Mouse (Mus musculus) midbrain, embryonic 13.5 days (tissue): Measurements from ENCODE around the gene Rap1gap2. TPM values are rescaled to one million over a fixed set of nuclear protein-coding genes. Genes with fewer than 3 reads are reported as not detected.

Source experiments
- ATAC-seq: fragments of 200-750 bp; cut with Nextera tagmentation; 2 replicates; pipeline ENCODE4 v1.8.0; 2017; ENCODE audit warnings: mild to moderate bottlenecking, moderate TSS enrichment, moderate library complexity
- H3K27ac ChIP-seq: fragments of 300-500 bp; sonication (generic); 2 replicates; pipeline ENCODE4 v1.5.1; 2015; ENCODE audit warnings: inconsistent platforms, mild to moderate bottlenecking, moderate library complexity
- H3K27me3 ChIP-seq: fragments of 300-500 bp; sonication (generic); 2 replicates; pipeline ENCODE4 v1.6.1; 2015; ENCODE audit warnings: mild to moderate bottlenecking, inconsistent platforms
- H3K36me3 ChIP-seq: fragments of 300-500 bp; sonication (generic); 2 replicates; pipeline ENCODE4 v1.6.1; 2015; ENCODE audit warnings: mild to moderate bottlenecking, inconsistent platforms
- H3K4me1 ChIP-seq: fragments of 300-500 bp; sonication (generic); replicated peaks from 2 replicates; pipeline ENCODE4 v1.6.1; 2015; ENCODE audit warnings: inconsistent platforms
- H3K4me2 ChIP-seq: fragments of 300-500 bp; sonication (generic); replicated peaks from 2 replicates; pipeline ENCODE4 v1.6.1; 2015; ENCODE audit warnings: moderate library complexity, mild to moderate bottlenecking, inconsistent platforms
- H3K4me3 ChIP-seq: fragments of 300-500 bp; sonication (generic); replicated peaks from 2 replicates; pipeline ENCODE4 v1.5.1; 2015; ENCODE audit warnings: mild to moderate bottlenecking, inconsistent platforms
- H3K9ac ChIP-seq: fragments of 300-500 bp; sonication (generic); replicated peaks from 2 replicates; pipeline ENCODE4 v1.6.1; 2015; ENCODE audit warnings: mild to moderate bottlenecking, inconsistent platforms
- H3K9me3 ChIP-seq: fragments of 300-500 bp; sonication (generic); 2 replicates; pipeline ENCODE4 v1.6.1; 2016; ENCODE audit warnings: mild to moderate bottlenecking, inconsistent platforms
- WGBS: fragments of 180-500 bp; shearing (Covaris S2); methylation state at CpG from one replicate; pipeline ENCODE4 v1.1.7; 2015; 5-methylcytosine and 5-hydroxymethylcytosine counted together
- polyA plus RNA-seq: library from polyadenylated mRNA; unstranded; fragments of >200 nt; fragmentation: Nextera tagmentation; extraction: Ambion mirVana; gene quantifications from 2 replicates; pipeline ENCODE4 v1.2.1, GENCODE M21; 2015

Rap1gap2 gene
- polyA plus RNA-seq, 1 experiment from 2014 or later, result 7.3 TPM

- H3K4me3 ChIP-seq, result no peak overlapping the region
- WGBS, result 56% methylated on average over 2 of the region's 2 CpGs
- H3K4me1 ChIP-seq, result peaks cover 21% of the 10 kb centered on the region
- H3K36me3 ChIP-seq, result no peaks in the 10 kb centered on the region
- H3K27ac ChIP-seq, result no peak overlapping the region
- no peak for ATAC-seq
- H3K4me2 ChIP-seq, result no peak overlapping the region
- H3K27me3 ChIP-seq, result no peaks in the 10 kb centered on the region
- H3K9ac ChIP-seq, result no peak overlapping the region
- H3K9me3 ChIP-seq, result no peaks in the 10 kb centered on the region
Measured at GRCm38 (mm10) chr11:74462651-74463050, 148.1 kb downstream of the Rap1gap2 start.

DNA sequence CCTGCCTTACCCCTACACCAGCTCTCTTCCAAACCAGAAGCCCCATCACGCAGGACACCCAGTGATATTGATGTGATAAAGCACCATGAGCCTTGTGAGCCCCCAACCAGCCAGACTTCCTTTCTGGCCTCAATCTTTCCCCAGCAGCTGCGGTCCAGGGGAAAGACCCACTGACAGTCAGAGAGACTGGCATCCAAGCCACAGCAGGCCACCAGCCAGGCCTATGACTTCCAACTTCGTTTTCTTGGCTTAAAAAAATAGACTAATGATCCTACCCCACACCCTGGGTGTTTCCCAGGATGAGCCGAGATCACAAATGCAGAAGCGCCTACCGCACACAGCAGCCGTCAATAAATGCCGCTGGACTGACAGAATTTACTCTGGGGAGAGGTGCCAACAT is 151.1 kb downstream of the Rap1gap2 start:
- Histone ChIP-seq H3K4me2 (no peak overlapping the region), H3K27ac (no peak overlapping the region), H3K36me3 (no peaks in the 10 kb centered on the region), H3K9ac (no peak overlapping the region), H3K4me3 (no peak overlapping the region), H3K4me1 (peaks cover 9% of the 10 kb centered on the region; the same call in 1 of the 2 replicates), H3K9me3 (no peaks in the 10 kb centered on the region), H3K27me3 (no peaks in the 10 kb centered on the region)
- no peak for ATAC-seq
- 85% methylated on average over 8 of the region's 8 CpGs for WGBS

- 83% methylated on average over 3 of the region's 3 CpGs for WGBS
- H3K27me3 ChIP-seq, result no peaks in the 10 kb centered on the region
- no peak for ATAC-seq
- peaks cover 6% of the 10 kb centered on the region; the same call in 1 of the 2 replicates for H3K4me1 ChIP-seq
- H3K4me3 ChIP-seq, result no peak overlapping the region
- no peak overlapping the region for H3K4me2 ChIP-seq
- no peaks in the 10 kb centered on the region for H3K9me3 ChIP-seq
- H3K9ac ChIP-seq, result no peak overlapping the region
- no peaks in the 10 kb centered on the region for H3K36me3 ChIP-seq
- no peak overlapping the region for H3K27ac ChIP-seq
Measured at GRCm38 (mm10) chr11:74458400-74458799, 152.3 kb downstream of the Rap1gap2 start.

DNA sequence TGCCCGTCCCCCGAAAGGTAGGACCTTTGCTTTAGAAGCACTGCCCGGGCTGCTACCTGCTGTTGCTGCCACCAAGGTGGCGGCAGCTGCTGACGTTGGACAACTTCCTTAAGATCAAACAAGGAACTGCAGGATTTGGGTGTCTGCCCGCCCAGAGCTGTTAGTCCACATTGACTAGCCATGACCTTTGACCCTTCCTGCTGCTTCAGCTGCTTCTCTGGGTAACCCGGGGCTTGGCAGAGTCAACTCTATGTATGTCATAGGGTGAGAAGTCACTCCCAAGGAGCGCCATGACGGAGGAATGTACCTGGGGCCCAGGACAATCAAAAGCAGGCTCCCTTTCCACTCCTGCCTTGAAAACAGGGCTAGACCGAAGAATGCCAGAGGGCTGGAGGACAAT is 153.5 kb downstream of the Rap1gap2 start:
- Histone ChIP-seq H3K4me2 (no peak overlapping the region), H3K9ac (no peak overlapping the region), H3K36me3 (no peaks in the 10 kb centered on the region), H3K9me3 (no peaks in the 10 kb centered on the region), H3K27ac (no peak overlapping the region), H3K27me3 (no peaks in the 10 kb centered on the region), H3K4me3 (no peak overlapping the region), H3K4me1 (peaks cover 6% of the 10 kb centered on the region; the same call in 1 of the 2 replicates)
- WGBS, result 55% methylated on average over 10 of the region's 10 CpGs
- ATAC-seq, result no peak

DNA sequence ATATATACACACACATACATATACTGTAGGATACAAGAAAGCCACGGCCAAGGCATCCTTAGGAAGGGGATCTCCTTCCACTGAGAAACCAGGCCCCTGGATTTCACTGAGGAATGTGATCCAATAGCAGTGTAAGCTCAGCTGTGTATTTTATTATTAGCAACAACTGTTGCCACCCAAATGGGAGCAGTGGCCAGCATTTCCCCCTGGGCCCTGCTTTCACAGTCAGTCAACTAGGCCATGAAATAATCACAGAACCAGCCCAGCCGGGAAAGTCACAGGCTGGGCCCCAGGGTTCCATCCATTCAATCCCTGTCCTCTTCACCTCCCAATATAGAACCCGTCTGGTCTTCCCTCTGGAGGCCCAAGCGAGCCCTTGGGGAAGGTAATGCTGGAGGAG is 162.2 kb downstream of the Rap1gap2 start:
- no peak for ATAC-seq
- WGBS, result 63% methylated on average over 4 of the region's 4 CpGs
- H3K9me3 ChIP-seq, result peaks cover 3% of the 10 kb centered on the region; the same call in 1 of the 2 replicates

GRCm38 (mm10) chr11:74447991-74448403 is 162.7 kb downstream of the Rap1gap2 start:
- Histone ChIP-seq H3K4me1 (no peaks in the 10 kb centered on the region), H3K9ac (no peak overlapping the region), H3K9me3 (peaks cover 3% of the 10 kb centered on the region; the same call in 1 of the 2 replicates), H3K4me3 (no peak overlapping the region), H3K36me3 (no peaks in the 10 kb centered on the region), H3K27me3 (no peaks in the 10 kb centered on the region), H3K27ac (no peak overlapping the region), H3K4me2 (no peak overlapping the region)
- WGBS, result 88% methylated on average over 6 of the region's 6 CpGs
- ATAC-seq, result no peak

More for the DNA sequence above, 162.2 kb downstream of the Rap1gap2 start:
- Histone ChIP-seq H3K4me3 (no peak overlapping the region), H3K27me3 (no peaks in the 10 kb centered on the region), H3K4me1 (no peaks in the 10 kb centered on the region), H3K9ac (no peak overlapping the region), H3K36me3 (no peaks in the 10 kb centered on the region), H3K27ac (no peak overlapping the region), H3K4me2 (no peak overlapping the region)

- Histone ChIP-seq H3K4me3 (no peak overlapping the region), H3K9ac (no peak overlapping the region), H3K27ac (no peak overlapping the region), H3K4me2 (no peak overlapping the region), H3K36me3 (no peaks in the 10 kb centered on the region), H3K9me3 (peaks cover 3% of the 10 kb centered on the region; the same call in 1 of the 2 replicates), H3K27me3 (no peaks in the 10 kb centered on the region), H3K4me1 (no peaks in the 10 kb centered on the region)
- WGBS, result 86% methylated on average over 3 of the region's 3 CpGs
- ATAC-seq, result no peak
Measured at GRCm38 (mm10) chr11:74445591-74445990, 165.1 kb downstream of the Rap1gap2 start.

- Histone ChIP-seq H3K4me2 (no peak overlapping the region), H3K9ac (no peak overlapping the region), H3K36me3 (no peaks in the 10 kb centered on the region), H3K4me1 (no peaks in the 10 kb centered on the region), H3K27me3 (no peaks in the 10 kb centered on the region), H3K9me3 (peaks cover 3% of the 10 kb centered on the region; the same call in 1 of the 2 replicates), H3K27ac (no peak overlapping the region), H3K4me3 (no peak overlapping the region)
- WGBS, result 92% methylated on average over 5 of the region's 5 CpGs
- ATAC-seq, result no peak
Measured at GRCm38 (mm10) chr11:74443924-74444256, 166.8 kb downstream of the Rap1gap2 start.

DNA sequence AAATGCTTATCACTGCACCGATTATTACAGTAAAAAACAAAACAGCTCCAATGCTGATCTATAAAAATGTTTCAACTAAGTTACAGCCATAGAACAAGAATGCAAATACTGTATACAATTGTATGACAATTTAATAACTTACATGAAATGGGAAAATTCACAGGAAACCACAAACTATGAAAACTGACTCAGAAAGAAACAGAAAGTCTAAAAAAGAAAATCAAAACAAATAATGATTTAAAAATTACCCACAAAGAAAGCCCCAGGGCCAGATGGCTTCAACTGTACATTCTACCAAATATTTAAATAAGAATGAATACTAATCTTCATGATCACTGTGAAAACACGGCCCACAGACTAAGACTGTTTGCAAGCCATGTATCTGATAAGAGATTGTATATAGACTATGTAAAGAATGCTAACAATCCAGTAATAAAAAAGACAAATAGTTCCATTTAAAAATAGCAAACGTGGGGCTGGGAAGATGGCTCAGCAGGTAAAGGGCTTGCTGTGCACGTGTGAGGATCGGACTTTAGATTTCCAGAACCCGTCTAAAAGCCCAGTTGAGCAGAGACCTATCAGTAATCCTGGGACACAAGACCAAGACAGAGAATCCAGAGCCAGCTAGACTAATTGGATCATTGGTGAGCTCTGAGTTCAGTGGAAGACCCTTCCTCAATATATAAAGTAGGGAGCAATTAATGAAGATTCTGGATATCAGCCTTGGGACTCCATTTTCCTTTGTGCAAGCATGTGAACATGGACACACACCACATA is 167.4 kb downstream of the Rap1gap2 start:
- Histone ChIP-seq H3K4me1 (no peaks in the 10 kb centered on the region), H3K9ac (no peak overlapping the region), H3K4me3 (no peak overlapping the region), H3K27ac (no peak overlapping the region), H3K4me2 (no peak overlapping the region), H3K27me3 (no peaks in the 10 kb centered on the region), H3K36me3 (no peaks in the 10 kb centered on the region), H3K9me3 (peaks cover 3% of the 10 kb centered on the region; the same call in 1 of the 2 replicates)
- no peak for ATAC-seq
- 85% methylated on average over 6 of the region's 6 CpGs for WGBS

- no peak for ATAC-seq
- no peak overlapping the region for H3K4me2 ChIP-seq
- H3K36me3 ChIP-seq, result no peaks in the 10 kb centered on the region
- WGBS, result 82% methylated on average over 4 of the region's 4 CpGs
- no peak overlapping the region for H3K27ac ChIP-seq
- no peak overlapping the region for H3K4me3 ChIP-seq
- no peak overlapping the region for H3K9ac ChIP-seq
- H3K9me3 ChIP-seq, result peaks cover 3% of the 10 kb centered on the region; the same call in 1 of the 2 replicates
- no peaks in the 10 kb centered on the region for H3K4me1 ChIP-seq
- no peaks in the 10 kb centered on the region for H3K27me3 ChIP-seq
Measured at GRCm38 (mm10) chr11:74442396-74442795, 168.3 kb downstream of the Rap1gap2 start.

- H3K27me3 ChIP-seq, result no peaks in the 10 kb centered on the region
- H3K4me2 ChIP-seq, result no peak overlapping the region
- no peak for ATAC-seq
- H3K36me3 ChIP-seq, result no peaks in the 10 kb centered on the region
- peaks cover 3% of the 10 kb centered on the region; the same call in 1 of the 2 replicates for H3K9me3 ChIP-seq
- no peak overlapping the region for H3K27ac ChIP-seq
- H3K9ac ChIP-seq, result no peak overlapping the region
- no peaks in the 10 kb centered on the region for H3K4me1 ChIP-seq
- H3K4me3 ChIP-seq, result no peak overlapping the region
- 87% methylated on average over 8 of the region's 8 CpGs for WGBS
Measured at GRCm38 (mm10) chr11:74440112-74440511, 170.6 kb downstream of the Rap1gap2 start.

GRCm38 (mm10) chr11:74439202-74439601 is 171.5 kb downstream of the Rap1gap2 start:
- Histone ChIP-seq H3K4me3 (no peak overlapping the region), H3K9me3 (no peaks in the 10 kb centered on the region), H3K9ac (no peak overlapping the region), H3K27ac (no peak overlapping the region), H3K4me2 (no peak overlapping the region), H3K4me1 (no peaks in the 10 kb centered on the region), H3K27me3 (no peaks in the 10 kb centered on the region), H3K36me3 (no peaks in the 10 kb centered on the region)
- 68% methylated on average over 6 of the region's 6 CpGs for WGBS
- no peak for ATAC-seq

DNA sequence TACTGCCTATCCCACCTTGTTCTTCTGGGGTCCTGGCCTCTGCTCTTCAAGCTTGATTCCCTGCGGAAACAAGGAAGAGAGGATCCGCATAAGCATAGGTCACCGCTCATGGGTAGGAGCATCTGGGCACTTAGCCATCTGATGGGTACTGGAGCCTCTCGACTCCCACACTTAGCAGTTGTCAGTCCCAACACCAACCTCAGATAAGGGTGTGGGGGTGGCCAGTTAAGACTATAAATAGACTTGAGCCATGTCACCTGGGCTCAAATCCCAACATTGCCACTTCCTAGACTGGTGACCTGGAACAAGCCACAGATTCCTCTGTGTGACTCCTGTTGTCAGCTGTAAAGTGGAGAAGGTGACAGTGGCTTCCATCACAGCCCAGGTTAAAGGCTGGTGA is 172.5 kb downstream of the Rap1gap2 start:
- ATAC-seq, result no peak
- WGBS, result 91% methylated on average over 4 of the region's 4 CpGs
- H3K9me3 ChIP-seq, result no peaks in the 10 kb centered on the region
- no peak overlapping the region for H3K27ac ChIP-seq
- no peaks in the 10 kb centered on the region for H3K36me3 ChIP-seq
- H3K4me1 ChIP-seq, result no peaks in the 10 kb centered on the region
- H3K27me3 ChIP-seq, result no peaks in the 10 kb centered on the region
- no peak overlapping the region for H3K9ac ChIP-seq
- H3K4me2 ChIP-seq, result no peak overlapping the region
- no peak overlapping the region for H3K4me3 ChIP-seq
